Mouse (Mus musculus): ENCODE data around the gene Suclg2.

Suclg2 gene

DNA sequence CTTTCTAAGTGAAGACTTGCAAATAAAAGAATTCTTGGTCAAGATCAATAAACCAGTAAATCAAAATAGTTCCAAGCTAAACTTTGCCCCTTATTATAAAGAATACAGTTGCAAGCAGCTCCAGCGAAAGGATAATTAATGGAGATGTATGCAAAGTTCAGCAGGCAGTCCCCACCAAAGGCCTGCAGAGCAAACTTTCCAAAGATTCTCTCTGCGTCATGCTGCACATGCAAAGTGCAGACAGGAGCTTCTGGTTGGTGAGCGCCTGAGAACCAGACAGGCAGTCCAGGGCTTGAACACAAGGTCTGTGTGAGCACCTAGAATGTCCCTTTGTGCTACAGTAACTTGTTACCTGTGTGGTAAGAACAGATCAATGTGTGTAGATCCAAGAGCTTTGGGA lies 147.0 kb downstream of the Suclg2 start:
- DNase-seq (ENCODE audit: inconsistent ontology term) = no peak

DNA sequence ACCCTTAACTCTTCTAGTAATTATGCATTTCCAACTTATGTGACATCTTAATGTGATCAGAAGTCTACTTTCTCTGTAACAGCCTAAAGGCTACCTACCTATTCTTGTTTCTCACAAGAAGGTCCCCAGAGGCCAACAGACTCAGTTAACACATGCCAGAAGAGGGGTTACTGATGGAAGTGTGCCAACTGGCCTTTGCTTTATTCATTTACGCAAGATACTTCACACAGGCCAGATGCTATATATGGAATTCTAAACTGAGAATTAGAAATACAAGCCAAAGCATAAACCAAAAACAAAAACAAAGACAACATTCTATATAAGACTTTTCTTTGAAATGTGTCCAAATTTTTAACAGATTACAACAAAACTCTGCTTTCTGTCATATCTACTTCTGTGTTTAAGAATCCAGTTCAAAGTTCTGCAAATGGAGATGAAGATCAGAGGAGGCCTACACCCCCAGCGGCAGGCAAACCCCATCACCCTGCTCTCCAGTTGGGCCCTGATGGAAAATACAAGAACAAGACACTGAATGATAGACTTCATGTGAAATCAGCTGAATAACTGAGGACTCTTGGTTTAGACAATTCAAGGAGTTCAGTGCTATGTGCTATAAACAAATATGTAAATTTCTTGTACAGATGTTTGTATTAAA lies 155.1 kb downstream of the Suclg2 start:
- no peak for DNase-seq (ENCODE audit: inconsistent ontology term)

DNA sequence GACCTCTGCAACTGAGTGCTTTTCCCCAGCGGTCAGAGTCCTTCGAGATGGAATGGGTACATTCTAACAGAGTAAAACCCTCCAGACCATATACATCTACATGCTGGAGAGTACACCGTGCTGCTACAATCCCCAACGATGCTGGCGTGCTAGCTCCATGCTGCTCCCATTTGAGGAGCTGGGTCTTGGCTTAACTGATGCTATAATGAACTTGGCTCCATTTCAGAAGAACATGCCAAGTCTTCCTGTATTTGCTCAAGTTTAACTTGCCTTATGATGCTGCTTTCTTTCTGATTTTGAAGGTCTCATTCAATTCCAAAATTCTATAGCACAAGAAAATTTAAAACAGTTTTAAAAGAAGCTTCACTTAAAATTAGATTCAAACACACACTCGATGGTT lies 162.3 kb downstream of the Suclg2 start:
- DNase-seq (ENCODE audit: inconsistent ontology term) = no peak

DNA sequence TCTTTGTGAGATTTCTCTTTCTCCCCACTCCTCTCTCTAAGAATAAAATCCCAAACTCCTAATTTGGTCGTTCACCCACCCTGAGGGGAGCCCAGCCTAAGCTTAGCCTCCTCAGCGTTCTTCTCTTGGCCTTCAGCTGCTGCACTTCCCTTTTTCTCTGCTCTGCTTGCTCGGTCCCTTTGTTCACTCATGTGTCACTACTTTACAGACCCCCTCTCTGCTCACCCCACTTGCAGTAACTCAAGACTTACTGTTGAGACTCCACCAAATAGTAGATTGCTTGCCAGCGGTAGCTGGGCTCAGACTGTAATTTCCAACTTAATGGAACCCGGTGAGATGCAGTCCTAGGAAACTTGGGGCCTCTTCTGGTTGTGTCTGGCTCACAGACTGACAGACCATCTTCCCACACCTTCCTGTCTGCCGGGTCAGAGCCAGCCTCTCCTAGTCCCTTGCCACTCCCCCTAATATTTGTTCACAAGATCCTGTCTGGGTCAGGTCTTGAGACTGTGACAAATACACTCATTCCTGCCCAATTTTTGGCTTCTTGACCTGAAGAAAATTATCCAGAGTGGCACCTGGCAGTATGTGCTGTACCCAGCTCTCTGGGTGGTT lies 166.2 kb downstream of the Suclg2 start:
- no peak for DNase-seq (ENCODE audit: inconsistent ontology term)

DNA sequence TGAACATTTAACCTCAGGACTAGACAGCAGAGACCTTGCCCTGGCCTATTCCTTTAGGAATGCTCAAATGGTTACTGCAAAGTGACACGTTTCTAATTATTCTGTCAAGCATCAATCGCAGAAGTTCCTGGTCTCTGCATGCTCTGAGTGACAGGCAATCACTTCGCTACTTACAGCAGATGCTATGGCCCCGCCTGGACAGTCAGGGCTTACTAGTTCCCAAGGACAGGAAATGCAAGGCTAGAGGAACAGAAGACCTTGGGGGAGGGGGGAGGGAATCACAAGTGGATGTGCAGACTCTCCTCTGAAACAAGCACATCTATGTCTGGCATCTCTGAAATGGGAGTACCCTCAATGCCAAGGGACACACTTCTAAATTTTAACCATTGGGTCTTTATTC lies 167.6 kb downstream of the Suclg2 start:
- DNase-seq (ENCODE audit: inconsistent ontology term) = no peak

DNA sequence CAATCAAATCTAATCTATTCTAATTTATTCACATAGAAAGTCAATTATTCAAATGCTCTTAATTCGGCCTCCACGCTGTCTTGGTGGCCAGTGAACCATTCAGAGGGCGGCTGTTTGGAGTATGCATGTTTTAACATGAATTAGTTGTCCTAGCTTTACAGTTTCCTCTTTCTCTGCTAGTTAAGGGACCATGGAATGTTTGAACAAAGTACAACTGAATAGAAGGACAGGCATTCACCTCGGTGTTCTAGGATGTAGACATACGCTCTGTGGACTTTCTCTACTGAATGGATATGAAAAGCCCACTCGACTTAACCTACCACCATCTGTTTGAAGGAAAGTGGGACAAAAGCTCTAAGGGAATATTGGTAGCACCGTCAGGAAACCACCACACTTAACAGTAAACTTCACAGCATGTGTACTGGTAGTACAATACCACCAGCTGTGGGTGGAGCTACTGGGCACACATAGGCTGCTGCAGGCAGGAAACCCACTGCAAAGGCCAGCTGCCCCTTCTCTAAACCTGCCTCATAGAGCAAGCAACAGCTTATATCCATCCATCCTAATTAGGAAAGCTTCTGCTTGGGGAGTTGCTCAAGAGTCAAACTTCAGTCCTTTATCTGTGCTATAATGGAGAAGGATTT lies 172.3 kb downstream of the Suclg2 start:
- DNase-seq (ENCODE audit: inconsistent ontology term) = no peak

DNA sequence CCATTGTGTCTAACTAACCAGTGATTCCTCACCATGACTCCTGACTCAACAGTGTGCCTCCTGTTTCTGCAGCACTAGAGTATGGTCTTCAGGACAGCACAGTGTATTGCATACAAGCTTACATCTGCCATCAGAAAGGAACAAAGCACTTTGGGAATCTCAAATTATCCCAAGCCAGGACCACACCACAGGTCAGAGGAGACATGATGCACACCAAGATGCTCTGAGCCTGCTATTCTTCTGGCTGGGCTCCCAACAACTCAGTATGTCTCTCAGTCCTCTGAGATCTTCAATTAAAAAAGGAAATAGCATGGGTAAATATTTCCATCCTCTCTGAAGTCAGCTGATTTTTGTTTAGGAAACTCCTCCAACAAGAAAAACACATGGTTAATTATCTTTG lies 172.9 kb downstream of the Suclg2 start:
- DNase-seq (ENCODE audit: inconsistent ontology term) = no peak

DNA sequence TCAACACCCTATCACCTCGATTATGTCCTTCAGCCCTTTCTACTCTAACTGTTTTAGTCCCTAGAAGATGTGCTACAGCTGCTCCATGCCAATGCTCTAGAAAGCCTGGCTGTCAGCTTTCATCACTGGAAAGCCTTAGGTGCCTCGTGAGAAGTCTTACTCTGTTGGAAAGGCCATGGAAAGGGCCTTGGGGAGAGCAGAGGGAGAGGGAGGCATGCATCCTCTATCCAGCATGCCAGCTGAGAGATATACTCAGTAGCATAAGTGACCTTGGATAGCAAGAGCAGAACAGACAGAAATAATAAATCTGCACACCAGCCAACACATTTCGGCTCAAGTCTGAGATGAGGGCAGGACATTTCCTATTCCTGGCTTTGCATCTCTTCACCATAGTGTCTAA lies 173.3 kb downstream of the Suclg2 start:
- DNase-seq (ENCODE audit: inconsistent ontology term) = no peak

DNA sequence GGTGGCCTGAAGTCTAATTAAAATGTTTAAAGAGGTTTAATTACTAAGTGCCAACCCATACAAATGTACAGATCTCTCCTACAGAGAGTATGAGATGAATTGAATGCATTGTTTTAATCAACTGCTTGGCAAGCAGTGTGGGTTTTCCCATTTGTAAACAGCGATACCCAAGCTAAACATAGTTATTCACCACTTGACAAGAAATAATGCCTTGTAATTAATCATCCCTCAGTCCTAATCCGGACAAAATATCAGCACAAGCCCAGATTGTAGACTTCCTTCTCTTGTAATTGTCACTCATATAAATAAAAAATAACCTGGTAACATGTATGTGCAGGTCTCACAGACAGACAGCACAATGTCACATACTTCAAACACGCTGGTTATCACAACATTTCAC lies 183.4 kb downstream of the Suclg2 start:
- DNase-seq (ENCODE audit: inconsistent ontology term) = no peak

DNA sequence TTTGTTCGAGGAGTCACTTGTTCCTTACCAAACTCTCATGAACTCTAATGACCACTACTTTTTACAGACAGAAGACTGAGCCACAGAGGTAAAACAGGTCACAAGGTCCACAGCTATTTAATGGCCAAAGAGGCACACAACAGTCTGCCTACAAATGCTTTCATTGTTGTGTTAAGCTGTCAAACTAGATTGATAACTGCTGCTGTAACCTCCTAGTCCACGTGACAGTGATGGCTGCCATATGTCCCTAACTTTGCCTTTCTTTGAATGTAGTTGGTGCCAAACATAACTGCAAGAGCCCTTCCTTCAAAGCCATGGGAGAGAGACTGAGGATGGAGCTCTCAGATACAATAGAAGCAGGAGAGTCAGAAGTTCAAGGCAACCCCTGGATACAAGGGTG lies 198.8 kb downstream of the Suclg2 start:
- no peak for DNase-seq (ENCODE audit: inconsistent ontology term)

DNA sequence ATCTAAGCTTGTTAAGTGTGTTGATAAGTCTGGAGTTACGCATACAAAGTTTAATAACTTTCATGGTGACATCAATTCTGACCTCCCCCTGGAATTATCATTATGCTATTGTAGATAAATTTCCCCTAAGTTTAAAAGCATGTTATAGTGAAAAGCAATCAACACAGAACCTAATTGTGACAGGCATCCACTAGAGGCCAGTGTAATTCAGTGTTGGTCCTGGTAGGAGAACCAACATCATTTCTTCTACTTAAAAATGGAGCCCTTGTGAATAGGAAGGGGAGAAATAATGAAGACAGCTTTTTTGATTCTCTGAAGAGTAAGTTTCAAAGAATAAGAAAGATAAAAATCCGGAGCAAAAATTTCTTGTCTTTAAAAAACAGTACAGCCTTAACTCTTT lies 200.2 kb downstream of the Suclg2 start:
- no peak for DNase-seq (ENCODE audit: inconsistent ontology term)

DNA sequence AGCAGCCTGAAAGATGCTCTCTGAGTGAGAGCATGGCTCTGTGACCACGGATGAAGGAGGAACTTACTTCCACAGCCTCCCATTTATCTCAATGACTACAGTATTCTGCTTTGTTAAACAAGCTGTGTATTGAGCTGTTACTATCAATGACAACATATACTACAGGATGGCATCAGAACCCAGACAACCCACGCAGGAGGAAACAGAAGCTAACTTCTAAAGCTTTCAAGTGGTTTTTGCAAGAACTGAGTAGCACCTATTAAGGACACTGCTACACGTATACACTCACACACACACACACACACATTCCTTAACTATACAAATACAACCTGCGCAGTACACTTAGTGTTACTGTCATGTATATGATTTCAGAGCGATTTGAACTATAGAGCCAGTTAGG lies 202.9 kb downstream of the Suclg2 start:
- no peak for DNase-seq (ENCODE audit: inconsistent ontology term)

DNA sequence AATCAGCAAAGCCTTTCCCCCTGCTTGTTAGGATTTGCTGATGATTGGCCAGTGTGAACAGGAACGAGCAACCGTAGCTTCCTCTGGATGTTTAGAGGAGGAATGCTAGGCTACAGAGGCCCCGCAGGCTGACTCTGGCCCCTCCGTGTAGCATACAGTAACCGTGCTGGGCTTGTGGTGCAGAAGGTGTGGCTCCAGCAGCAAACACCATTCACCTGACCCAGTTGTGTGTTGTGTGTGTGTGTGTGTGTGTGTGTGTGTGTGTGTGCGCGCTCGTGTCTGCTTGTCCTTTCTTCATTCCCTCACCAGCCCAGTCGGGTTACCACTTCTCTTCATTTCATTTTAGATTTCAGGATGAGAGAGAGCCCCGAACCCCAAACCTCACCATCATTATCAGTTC lies 203.9 kb downstream of the Suclg2 start:
- DNase-seq (ENCODE audit: inconsistent ontology term) = no peak

DNA sequence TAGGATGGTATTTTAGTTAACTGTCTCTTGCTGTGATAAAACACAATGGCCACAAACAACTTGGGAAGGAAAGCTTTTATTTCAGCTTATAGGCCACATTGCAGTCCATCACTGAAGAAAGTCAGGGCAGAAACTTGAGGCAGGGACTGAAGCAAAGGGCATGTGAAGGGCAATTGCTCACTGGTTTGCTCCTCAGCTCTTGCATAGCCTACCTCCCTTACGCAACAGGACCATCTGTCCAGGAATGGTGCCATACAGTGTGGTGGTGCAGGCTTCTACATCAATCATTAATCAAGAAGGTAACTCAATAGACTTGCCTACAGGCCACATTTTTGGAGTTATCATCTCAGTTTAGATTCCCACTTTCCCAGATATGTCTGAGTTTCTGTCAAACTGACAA lies 206.9 kb downstream of the Suclg2 start:
- DNase-seq (ENCODE audit: inconsistent ontology term) = no peak

DNA sequence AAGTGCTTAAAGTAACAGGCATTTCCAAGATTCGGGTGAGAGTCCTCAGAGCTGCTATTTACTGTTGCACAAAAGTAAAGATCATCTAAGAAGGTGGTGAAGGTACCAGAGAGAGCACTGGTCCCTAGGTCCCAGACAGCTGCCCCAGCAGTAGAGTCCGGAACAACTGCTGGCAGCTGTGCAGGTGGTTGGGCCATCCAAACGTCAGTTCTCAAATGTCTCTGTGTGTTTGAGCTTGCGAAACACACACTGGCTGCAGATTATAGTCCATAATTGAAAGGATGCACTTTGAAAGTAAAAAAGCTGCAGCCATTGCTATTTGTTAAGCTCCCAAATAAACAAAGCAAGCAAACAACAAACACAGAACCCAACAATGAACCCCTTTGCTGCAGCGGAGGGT lies 217.8 kb downstream of the Suclg2 start:
- no peak for DNase-seq (ENCODE audit: inconsistent ontology term)

DNA sequence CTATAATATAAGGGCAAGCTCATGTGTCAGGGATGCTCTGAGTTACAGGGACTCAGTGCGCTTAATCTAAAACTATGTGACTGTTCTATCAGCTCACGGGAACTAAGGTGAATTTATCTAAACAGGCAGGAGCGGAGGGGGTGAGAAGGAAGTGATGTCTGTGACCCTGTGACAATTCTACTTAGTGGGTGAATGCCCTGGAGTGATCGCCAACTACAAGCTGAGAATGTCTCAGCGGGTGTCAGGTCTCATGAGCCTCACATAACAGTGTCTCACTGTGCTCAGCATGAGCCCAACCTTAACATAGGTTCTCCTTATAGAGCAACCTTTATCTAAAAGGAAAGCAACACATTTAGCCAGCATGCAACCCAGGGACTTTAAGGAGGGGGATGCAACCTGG lies 219.0 kb downstream of the Suclg2 start:
- DNase-seq (ENCODE audit: inconsistent ontology term) = no peak

DNA sequence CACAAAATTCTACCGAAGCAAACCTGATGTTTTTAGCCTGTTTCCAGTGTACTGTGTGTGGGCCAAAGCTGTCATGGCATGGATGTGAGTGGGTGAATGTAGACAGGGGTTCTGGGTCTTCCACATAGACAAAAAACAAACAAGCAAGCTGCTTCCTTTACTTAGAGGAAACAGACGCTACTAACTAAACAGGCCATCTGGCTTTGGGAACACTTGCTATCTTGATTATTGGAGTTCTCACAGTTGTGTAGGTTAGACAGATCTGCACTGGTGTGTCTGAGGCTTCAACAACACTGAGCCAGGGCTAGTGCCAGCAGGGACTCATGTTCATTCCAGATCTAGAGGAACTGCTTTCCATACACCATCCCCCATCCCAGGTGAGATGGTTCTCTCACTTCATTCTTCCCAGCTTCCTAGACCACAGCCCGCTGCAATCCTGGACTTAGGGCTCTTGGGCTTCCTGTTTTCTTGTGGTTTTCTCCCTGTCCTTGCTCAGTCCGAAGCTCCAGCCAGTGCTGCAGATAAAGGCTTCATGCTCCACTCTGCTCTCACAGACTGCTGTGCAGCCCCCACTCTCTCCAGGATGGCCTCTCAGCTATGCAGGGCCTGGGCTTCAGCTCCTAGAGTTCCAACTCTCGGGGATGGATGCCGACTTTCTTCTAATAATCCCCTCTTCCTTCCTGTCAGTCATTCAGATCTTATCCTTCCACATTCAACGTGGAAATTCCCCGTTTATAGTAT lies 226.2 kb downstream of the Suclg2 start:
- no peak for DNase-seq (ENCODE audit: inconsistent ontology term)

DNA sequence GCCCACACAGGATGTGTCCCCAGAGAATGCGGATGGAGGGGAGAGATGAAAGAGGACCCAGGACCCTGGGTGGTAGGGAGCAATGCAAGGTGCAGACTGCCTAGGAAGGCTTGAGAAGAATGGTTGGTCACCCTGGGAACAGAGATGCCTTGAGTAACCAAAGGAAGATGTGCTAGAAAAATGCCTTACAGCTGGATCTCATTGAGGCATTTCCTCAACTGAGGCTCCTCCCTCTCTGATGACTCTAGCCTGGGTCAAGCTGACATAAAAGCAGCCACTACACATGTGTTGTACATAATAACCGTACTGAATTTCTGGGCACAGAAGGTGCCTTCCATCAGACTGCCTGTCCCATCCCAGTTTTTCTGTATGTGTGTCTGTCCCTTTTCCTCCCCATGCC lies 227.6 kb downstream of the Suclg2 start:
- no peak for DNase-seq (ENCODE audit: inconsistent ontology term)

DNA sequence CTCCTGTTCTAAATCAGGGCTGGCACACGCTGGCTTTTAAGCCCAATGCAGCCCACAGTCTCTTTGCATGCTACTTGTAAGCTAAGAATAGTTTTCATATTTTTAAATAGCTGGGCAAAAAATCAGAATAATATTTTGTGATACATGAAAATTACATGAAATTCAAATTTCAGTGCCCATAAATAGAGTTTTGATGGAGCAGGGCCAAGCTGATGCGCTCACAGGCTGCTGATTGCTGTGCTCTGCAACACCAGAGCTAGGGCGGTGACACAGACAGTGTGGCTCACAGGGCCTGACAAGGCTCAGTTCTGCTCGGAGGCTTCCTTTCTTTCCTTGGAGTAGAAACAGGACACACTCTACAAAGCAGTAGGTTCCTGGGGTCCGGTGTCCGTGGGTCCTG lies 232.8 kb downstream of the Suclg2 start:
- DNase-seq (ENCODE audit: inconsistent ontology term) = no peak

DNA sequence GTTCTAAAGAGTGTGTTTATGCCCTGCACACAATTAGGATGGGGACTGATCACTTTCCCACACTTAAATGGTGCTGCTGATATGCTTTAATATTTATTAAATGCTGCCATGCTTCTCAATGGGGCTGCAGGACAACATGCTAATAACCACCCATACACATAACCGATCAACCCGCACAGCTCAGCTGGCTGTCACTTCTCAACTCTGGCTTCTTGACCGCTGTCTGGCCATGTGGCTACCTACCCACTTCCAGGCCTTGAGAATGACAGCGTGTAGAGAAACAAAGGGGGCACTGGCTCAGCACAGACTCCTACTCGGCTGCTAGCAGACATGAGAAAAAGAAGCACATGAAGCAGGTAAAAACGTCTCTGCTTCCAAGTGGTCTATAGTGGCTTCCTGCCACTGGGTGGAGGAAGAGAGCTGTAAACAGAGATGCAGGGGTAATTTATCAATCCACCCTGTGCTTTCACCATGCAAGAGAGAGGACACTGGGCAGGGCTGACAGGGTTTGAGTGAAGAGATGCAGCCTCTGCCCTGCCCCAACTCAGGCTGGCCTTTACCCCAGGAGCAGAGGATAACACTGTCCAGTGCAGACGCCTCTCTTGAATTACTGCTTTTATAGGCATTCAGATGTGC lies 234.3 kb downstream of the Suclg2 start:
- DNase-seq (ENCODE audit: inconsistent ontology term) = peak; percentile 55

DNA sequence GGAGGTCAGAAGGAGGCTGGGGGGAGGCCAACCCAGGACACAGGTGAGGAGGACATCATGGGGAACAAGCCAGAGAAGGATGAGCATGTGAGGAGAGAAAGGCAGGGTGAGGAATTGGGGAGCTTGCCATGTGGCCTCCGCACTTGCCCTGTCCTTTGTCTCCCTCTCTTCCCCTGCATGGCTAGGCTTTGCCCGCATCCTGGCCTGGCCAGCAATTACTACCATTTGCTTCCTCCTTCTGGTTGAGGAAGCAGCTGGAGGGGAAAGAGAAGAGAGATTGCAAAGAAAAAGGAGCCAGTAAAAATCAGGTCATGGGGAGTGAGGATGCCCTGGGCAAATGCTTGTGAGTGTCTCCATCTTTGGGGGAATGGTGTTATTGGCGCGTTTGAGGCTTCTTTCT lies 234.9 kb downstream of the Suclg2 start:
- peak; percentile 17 for DNase-seq (ENCODE audit: inconsistent ontology term)

DNA sequence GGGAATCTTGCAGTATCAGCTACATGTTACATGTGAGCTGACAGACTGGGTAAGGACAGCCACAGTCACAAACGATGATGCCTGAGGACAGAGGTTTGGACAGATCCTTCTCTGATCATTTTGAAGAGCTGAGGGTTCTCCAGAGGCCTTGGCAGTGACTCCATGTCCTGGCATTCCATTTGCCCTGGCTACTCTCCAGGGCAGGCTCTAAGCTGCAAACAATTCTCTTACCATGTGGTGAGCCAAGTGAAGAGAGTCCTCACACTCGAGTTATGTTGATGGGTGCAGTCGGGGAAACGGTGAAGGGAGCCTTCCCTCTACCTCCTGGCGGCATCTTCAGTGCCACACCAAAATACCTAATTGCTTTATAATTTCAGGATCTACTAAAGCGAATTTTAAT lies 235.5 kb downstream of the Suclg2 start:
- peak; percentile 70 for DNase-seq (ENCODE audit: inconsistent ontology term)
